Mouse (Mus musculus) ovary, postnatal 14 days (tissue): ENCODE results near the gene Dglucy.
"Not testable (repeated sequence)": the region's sequence is repeated elsewhere in the genome, so short reads cannot be mapped to it uniquely, and the experiment has no call there.

Experiments used
- DNase-seq: peaks from one replicate; pipeline ENCODE4 v3.0.0; 2022; ENCODE audit warnings: low spot score

The Dglucy gene

GRCm38 (mm10) chr12:100780416-100780815 is 1.6 kb downstream of the Dglucy start:
- no peak for DNase-seq

GRCm38 (mm10) chr12:100781428-100782120 is 2.7 kb downstream of the Dglucy start:
- no peak for DNase-seq

- no peak for DNase-seq
Measured at GRCm38 (mm10) chr12:100784152-100784551, 5.3 kb downstream of the Dglucy start.

- DNase-seq, result no peak
Measured at GRCm38 (mm10) chr12:100785344-100785743, 6.5 kb downstream of the Dglucy start.

GRCm38 (mm10) chr12:100789981-100790550 is 11.2 kb downstream of the Dglucy start:
- no peak for DNase-seq

GRCm38 (mm10) chr12:100791425-100791824 is 12.6 kb downstream of the Dglucy start:
- no peak for DNase-seq

- DNase-seq, result no peak
Measured at GRCm38 (mm10) chr12:100794450-100795230, 15.8 kb downstream of the Dglucy start.

- DNase-seq, result no peak
Measured at GRCm38 (mm10) chr12:100795390-100796036, 16.7 kb downstream of the Dglucy start.

GRCm38 (mm10) chr12:100803391-100803790 is 24.5 kb downstream of the Dglucy start:
- not testable (repeated sequence) for DNase-seq

GRCm38 (mm10) chr12:100807280-100807679 is 28.4 kb downstream of the Dglucy start:
- no peak for DNase-seq

- no peak for DNase-seq
Measured at GRCm38 (mm10) chr12:100808609-100809280, 29.9 kb downstream of the Dglucy start.

- DNase-seq, result no peak
Measured at GRCm38 (mm10) chr12:100810542-100810941, 31.7 kb downstream of the Dglucy start.

GRCm38 (mm10) chr12:100813901-100814300 is 35.0 kb downstream of the Dglucy start:
- DNase-seq, result no peak

- DNase-seq, result no peak
Measured at GRCm38 (mm10) chr12:100814671-100815070, 35.8 kb downstream of the Dglucy start.

- no peak for DNase-seq
Measured at GRCm38 (mm10) chr12:100816906-100817305, 38.0 kb downstream of the Dglucy start.

GRCm38 (mm10) chr12:100819965-100820364 is 41.1 kb downstream of the Dglucy start:
- no peak for DNase-seq

GRCm38 (mm10) chr12:100831021-100831420 is 52.2 kb downstream of the Dglucy start:
- no peak for DNase-seq

- no peak for DNase-seq
Measured at GRCm38 (mm10) chr12:100831629-100832325, 52.9 kb downstream of the Dglucy start.

GRCm38 (mm10) chr12:100837208-100837607 is 58.4 kb downstream of the Dglucy start:
- DNase-seq, result no peak

- DNase-seq, result no peak
Measured at GRCm38 (mm10) chr12:100839079-100839600, 60.3 kb downstream of the Dglucy start.

- no peak for DNase-seq
Measured at GRCm38 (mm10) chr12:100839926-100840325, 61.1 kb downstream of the Dglucy start.
